Mouse (Mus musculus) heart, embryonic 16.5 days (tissue): ENCODE measurements at regions not wholly inside any gene's neighbourhood (a gene's known extent, or its start where the extent isn't known, plus 50 kb on each side); places are given as distances from the start of the nearest gene placed in this dataset.

Source experiments
- ATAC-seq: fragments of 200-750 bp; cut with Nextera tagmentation; replicated peaks from 2 replicates; pipeline ENCODE4 v1.8.0; 2017; ENCODE audit warnings: moderate number of reproducible peaks; ENCODE audit not compliant: insufficient read depth, low FRiP score; ENCODE audit errors: extremely low read depth
- H3K27ac ChIP-seq: fragments of 300-500 bp; sonication (generic); 2 replicates; pipeline ENCODE4 v1.5.1; 2014; ENCODE audit warnings: mild to moderate bottlenecking, low read length, control low read depth, moderate library complexity
- H3K27me3 ChIP-seq: fragments of 300-500 bp; sonication (generic); 2 replicates; pipeline ENCODE4 v1.6.1; 2014; ENCODE audit warnings: low read length, mixed read lengths; ENCODE audit not compliant: control insufficient read depth, insufficient read depth
- H3K36me3 ChIP-seq: fragments of 300-500 bp; sonication (generic); 2 replicates; pipeline ENCODE4 v1.6.1; 2014; ENCODE audit not compliant: control insufficient read depth, insufficient read depth
- H3K4me1 ChIP-seq: fragments of 300-500 bp; sonication (generic); 2 replicates; pipeline ENCODE4 v1.6.1; 2014; ENCODE audit warnings: low read length, mixed read lengths; ENCODE audit not compliant: control insufficient read depth, insufficient read depth
- H3K4me2 ChIP-seq: fragments of 300-500 bp; sonication (generic); 2 replicates; pipeline ENCODE4 v1.6.1; 2014; ENCODE audit warnings: low read depth, mild to moderate bottlenecking, control low read depth, low read length
- H3K4me3 ChIP-seq: fragments of 300-500 bp; sonication (generic); 2 replicates; pipeline ENCODE4 v1.5.1; 2014; ENCODE audit warnings: mild to moderate bottlenecking, control low read depth, low read length
- H3K9ac ChIP-seq: fragments of 300-500 bp; sonication (generic); 2 replicates; pipeline ENCODE4 v1.6.1; 2014; ENCODE audit warnings: low read length, control low read depth
- H3K9me3 ChIP-seq: fragments of 300-500 bp; sonication (generic); replicated peaks from 2 replicates; pipeline ENCODE4 v1.6.1; 2016; ENCODE audit warnings: low read length; ENCODE audit not compliant: control insufficient read depth
- WGBS: fragments of 180-500 bp; shearing (Covaris S2); extraction: QIAGEN DNeasy Blood & Tissue Kit; methylation state at CpG from one replicate; pipeline ENCODE4 v1.1.7; 2014; 5-methylcytosine and 5-hydroxymethylcytosine counted together

DNA sequence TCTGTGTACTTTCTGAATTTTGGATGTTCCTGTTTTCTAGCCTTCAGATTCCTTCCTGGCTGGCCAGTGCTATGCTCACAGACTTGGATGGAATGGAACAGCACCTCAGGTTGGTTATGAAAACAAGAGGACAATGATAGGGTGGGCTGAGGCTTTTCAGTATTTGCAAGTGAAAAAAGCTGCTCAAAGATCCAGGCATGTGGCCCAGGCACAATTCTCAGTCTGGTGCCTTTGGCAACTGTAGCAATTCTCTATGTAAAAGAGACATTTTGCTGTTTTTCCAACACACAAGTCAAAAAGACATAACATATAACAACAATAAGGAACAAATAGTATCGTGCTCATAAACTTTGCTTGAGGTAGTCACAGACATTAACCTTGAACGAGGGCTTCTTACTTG, 363.4 kb upstream of the Pik3r1 start:
- Histone ChIP-seq H3K27ac (no peak overlapping the region), H3K9me3 (no peaks in the 10 kb centered on the region), H3K9ac (no peak overlapping the region), H3K27me3 (no peaks in the 10 kb centered on the region), H3K4me2 (no peak overlapping the region), H3K36me3 (no peaks in the 10 kb centered on the region), H3K4me1 (no peaks in the 10 kb centered on the region), H3K4me3 (no peak overlapping the region)
- ATAC-seq = no peak
- 86% methylated on average over 2 of the region's 2 CpGs for WGBS

DNA sequence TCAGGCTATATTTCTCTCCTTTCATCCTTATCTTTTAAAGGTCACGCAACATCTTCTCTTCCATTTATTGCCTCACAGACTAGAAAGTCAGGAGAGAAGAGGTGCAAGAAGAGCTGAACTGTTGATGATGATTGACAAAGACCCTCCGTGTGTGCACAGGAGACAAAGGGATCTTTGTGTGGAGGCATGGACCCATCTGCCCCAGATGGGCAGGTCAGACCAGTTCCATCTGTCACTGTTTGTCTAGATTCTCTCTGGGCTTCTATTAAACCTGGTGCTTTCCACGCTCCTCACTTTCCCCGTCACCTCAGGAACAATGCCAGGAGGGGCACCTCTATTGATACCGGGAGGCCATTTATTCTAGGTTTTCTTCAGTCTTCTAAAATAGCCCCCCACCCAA, 364.1 kb upstream of the Pik3r1 start:
- H3K4me3 ChIP-seq = no peak overlapping the region

DNA sequence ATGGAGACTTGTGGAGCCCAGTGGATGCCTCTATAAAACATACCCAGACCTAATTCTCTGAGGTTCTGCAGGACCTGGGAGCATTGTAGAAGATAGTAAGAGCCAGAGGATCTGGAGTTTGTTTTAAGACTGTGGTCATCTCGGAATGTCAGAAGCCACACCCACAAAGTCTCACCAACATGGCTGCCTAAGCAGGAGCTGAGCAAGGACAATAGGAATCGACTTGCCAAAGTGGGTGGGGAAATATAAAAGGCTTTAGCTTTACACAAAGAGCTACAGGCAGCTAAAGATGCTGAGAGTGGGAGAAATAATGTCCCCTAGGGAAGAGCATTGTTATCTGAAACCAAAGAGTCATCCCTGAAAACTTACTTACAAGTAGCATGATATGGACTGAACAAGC, 364.7 kb upstream of the Pik3r1 start:
- H3K4me2 ChIP-seq = no peak overlapping the region
- no peaks in the 10 kb centered on the region for H3K4me1 ChIP-seq
- WGBS = 55% methylated on average over 2 of the region's 2 CpGs
- H3K9me3 ChIP-seq = no peaks in the 10 kb centered on the region
- H3K4me3 ChIP-seq = no peak overlapping the region
- no peaks in the 10 kb centered on the region for H3K36me3 ChIP-seq
- no peak overlapping the region for H3K9ac ChIP-seq
- ATAC-seq = no peak
- H3K27ac ChIP-seq = no peak overlapping the region
- no peaks in the 10 kb centered on the region for H3K27me3 ChIP-seq

More for the DNA sequence above, 364.1 kb upstream of the Pik3r1 start:
- H3K36me3 ChIP-seq = no peaks in the 10 kb centered on the region
- no peak overlapping the region for H3K27ac ChIP-seq
- no peak for ATAC-seq
- H3K9ac ChIP-seq = no peak overlapping the region
- no peaks in the 10 kb centered on the region for H3K27me3 ChIP-seq
- no peaks in the 10 kb centered on the region for H3K4me1 ChIP-seq
- H3K9me3 ChIP-seq = no peaks in the 10 kb centered on the region
- WGBS = 84% methylated on average over 5 of the region's 5 CpGs
- H3K4me2 ChIP-seq = no peak overlapping the region

DNA sequence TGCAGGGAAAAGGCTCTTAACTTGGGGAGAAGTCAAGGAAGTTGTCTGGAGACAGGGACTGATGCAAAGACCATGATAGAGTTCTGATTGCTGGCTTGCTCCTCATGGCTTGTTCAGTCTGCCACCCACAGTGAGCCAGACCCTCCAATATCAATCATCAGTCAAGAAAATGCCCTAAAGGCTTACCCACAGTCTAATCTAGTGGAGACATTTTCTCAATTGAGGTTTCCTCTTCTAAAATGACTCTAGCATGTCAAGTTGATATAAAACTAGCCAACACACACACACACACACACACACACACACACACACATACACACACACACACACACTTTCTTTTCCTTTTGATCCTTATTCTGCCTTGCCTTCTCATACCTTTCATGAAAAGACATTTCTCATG, 367.2 kb upstream of the Pik3r1 start:
- no peak overlapping the region for H3K27ac ChIP-seq
- H3K4me3 ChIP-seq = no peak overlapping the region
- no peaks in the 10 kb centered on the region for H3K4me1 ChIP-seq
- no peaks in the 10 kb centered on the region for H3K27me3 ChIP-seq
- ATAC-seq = no peak
- no peaks in the 10 kb centered on the region for H3K36me3 ChIP-seq
- H3K9me3 ChIP-seq = no peaks in the 10 kb centered on the region
- no peak overlapping the region for H3K9ac ChIP-seq
- no peak overlapping the region for H3K4me2 ChIP-seq

DNA sequence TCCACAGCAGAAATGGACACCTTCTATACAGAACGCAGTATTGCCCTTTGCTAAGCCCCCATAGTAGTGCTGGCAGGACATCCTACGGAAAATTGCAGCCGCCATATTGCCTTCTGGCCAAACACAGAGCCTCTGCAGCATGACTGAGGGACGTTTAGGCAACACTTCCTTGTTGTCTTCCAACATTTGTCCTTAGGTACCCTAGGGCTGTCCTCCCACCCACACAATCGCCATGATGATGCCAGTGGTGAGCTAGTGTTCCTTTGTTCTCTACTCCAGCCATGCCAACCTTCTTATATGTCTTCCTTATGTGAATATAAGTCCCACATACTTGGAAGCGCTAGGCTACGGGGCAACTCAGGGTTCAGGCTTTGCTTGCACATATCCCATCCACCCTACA, 375.0 kb upstream of the Pik3r1 start:
- Histone ChIP-seq H3K27me3 (no peaks in the 10 kb centered on the region), H3K4me2 (no peak overlapping the region), H3K36me3 (no peaks in the 10 kb centered on the region), H3K9me3 (no peaks in the 10 kb centered on the region), H3K4me3 (no peak overlapping the region), H3K9ac (no peak overlapping the region), H3K4me1 (no peaks in the 10 kb centered on the region), H3K27ac (no peak overlapping the region)
- 89% methylated on average over 7 of the region's 7 CpGs for WGBS
- no peak for ATAC-seq

DNA sequence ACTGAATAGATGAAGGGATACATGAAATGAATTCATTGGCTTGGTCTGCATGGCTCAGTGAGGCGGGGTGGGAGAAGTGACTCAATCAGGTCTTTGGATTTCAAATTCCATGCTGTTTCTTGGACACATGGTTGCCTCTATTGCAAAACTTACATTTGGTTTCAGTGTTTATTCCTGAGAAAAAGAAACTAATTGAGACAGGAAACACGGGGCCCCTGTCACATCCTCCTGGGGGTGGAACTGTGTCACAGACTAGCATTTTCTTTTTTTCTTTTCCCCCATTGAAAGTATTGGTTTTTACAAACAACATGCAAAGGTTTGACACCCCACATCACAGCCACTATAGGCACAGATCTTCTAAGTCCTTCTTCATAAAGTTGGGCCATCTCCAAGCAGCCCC, 375.8 kb upstream of the Pik3r1 start:
- Histone ChIP-seq H3K4me3 (no peak overlapping the region), H3K4me1 (no peaks in the 10 kb centered on the region), H3K27me3 (no peaks in the 10 kb centered on the region), H3K4me2 (no peak overlapping the region), H3K27ac (no peak overlapping the region), H3K9ac (no peak overlapping the region), H3K9me3 (no peaks in the 10 kb centered on the region), H3K36me3 (no peaks in the 10 kb centered on the region)
- WGBS = 68% methylated on average over 2 of the region's 2 CpGs
- ATAC-seq = no peak

DNA sequence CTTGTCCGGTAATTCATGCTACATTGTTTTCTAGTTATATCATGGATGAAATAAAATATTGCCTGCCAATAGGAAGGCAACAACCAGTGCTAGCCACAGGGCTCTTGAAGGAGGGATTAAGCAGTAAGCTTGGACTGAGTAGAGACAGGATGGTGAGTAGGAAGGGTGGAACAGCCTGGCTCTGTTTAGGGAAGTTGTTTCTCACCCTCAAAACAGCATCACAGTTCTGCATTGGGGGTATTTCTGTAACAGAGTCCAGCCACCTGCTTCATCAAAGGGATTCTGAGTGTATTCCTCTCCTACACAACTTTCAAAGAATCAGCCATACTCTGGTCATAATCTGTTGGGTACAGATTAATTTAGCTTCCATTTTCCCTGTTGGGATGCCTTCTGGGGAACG, 380.0 kb upstream of the Pik3r1 start:
- ATAC-seq = no peak
- no peaks in the 10 kb centered on the region for H3K27me3 ChIP-seq
- H3K4me3 ChIP-seq = no peak overlapping the region
- no peaks in the 10 kb centered on the region for H3K9me3 ChIP-seq
- H3K4me1 ChIP-seq = no peaks in the 10 kb centered on the region
- H3K9ac ChIP-seq = no peak overlapping the region
- WGBS = 87% methylated on average over 2 of the region's 2 CpGs
- no peaks in the 10 kb centered on the region for H3K36me3 ChIP-seq
- H3K27ac ChIP-seq = no peak overlapping the region
- H3K4me2 ChIP-seq = no peak overlapping the region

DNA sequence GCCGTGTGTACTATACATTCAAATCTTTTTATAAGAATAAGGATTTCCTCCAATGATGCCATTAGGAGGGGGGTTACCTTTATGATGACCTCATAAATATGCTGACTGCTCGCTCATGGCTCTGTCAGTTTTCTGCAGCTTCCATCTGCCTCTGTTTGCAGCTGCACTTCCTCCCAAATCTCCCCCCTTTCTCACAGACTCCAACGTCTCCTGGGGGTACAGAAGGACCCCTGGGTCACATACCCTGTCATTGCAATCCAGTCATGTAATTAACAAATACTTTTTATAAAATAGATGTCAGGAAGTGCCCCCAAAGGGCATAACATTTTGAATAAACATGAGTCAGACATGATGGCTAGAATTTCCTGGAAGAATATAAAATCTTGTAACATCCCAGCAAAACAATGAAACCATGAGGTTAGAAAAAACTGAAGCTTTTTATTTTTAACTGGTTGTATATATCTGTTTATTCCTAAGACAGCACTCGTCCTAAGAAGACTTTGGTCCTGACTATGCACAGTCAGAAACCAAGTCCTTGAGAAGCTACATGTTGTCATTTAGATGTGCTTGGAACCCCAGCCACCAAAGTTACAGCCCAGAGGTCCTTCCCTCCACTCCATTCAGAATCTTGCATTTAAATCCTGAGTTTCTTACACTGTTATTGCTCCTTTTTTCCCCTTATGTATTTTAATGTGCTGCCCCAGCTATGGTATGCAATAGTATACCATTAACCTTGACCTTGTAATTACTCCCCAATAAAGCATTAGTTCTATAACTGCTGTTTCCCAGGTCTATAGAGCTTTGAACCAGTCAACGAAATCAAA, 386.0 kb upstream of the Pik3r1 start:
- Histone ChIP-seq H3K4me1 (no peaks in the 10 kb centered on the region), H3K9me3 (no peaks in the 10 kb centered on the region), H3K27me3 (no peaks in the 10 kb centered on the region), H3K27ac (no peak overlapping the region), H3K9ac (no peak overlapping the region), H3K36me3 (no peaks in the 10 kb centered on the region), H3K4me3 (no peak overlapping the region), H3K4me2 (no peak overlapping the region)
- WGBS = 59% methylated on average over 5 of the region's 5 CpGs
- ATAC-seq = no peak

DNA sequence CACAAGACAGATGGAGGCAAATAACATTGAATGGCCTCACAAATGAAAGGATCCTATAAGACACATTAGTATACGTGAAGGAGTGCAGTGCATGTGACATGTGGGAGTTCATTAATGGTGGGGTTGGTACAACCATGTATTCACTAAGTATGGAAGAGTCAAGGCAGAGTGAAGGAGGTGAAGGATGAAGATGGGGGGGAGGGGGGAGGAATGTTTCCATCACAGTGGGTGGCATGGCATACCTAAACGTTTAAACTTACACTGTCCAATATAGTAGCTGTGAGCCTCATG, 386.5 kb upstream of the Pik3r1 start:
- H3K4me3 ChIP-seq = no peak overlapping the region
- H3K27me3 ChIP-seq = no peaks in the 10 kb centered on the region
- H3K9me3 ChIP-seq = no peaks in the 10 kb centered on the region
- no peaks in the 10 kb centered on the region for H3K4me1 ChIP-seq
- no peaks in the 10 kb centered on the region for H3K36me3 ChIP-seq
- no peak overlapping the region for H3K9ac ChIP-seq
- no peak overlapping the region for H3K27ac ChIP-seq
- H3K4me2 ChIP-seq = no peak overlapping the region
- ATAC-seq = no peak
- 45% methylated on average over 2 of the region's 2 CpGs for WGBS
